Mouse (Mus musculus) stomach, embryonic 14.5 days (tissue): ENCODE results near the gene Ero1l. TPM values are rescaled to one million over a fixed set of nuclear protein-coding genes. Genes with fewer than 3 reads are reported as not detected.

Source experiments
- ATAC-seq: fragments of 200-750 bp; cut with Nextera tagmentation; 2 replicates; pipeline ENCODE4 v1.8.0; 2017; ENCODE audit warnings: low read depth, moderate TSS enrichment; ENCODE audit not compliant: insufficient number of reproducible peaks, insufficient read depth, low FRiP score
- H3K27ac ChIP-seq: fragments of 300-500 bp; sonication (generic); 2 replicates; pipeline ENCODE4 v1.5.1; 2014; ENCODE audit warnings: mild to moderate bottlenecking, low read length, moderate library complexity, mixed read lengths
- H3K27me3 ChIP-seq: fragments of 300-500 bp; sonication (generic); 2 replicates; pipeline ENCODE4 v1.6.1; 2014; ENCODE audit warnings: low read length, control low read depth, mixed read lengths; ENCODE audit not compliant: control insufficient read depth, insufficient read depth
- H3K36me3 ChIP-seq: fragments of 300-500 bp; sonication (generic); 2 replicates; pipeline ENCODE4 v1.6.1; 2014; ENCODE audit warnings: mild to moderate bottlenecking, control low read depth, low read length, moderate library complexity, mixed read lengths; ENCODE audit not compliant: control insufficient read depth, insufficient read depth
- H3K4me1 ChIP-seq: fragments of 300-500 bp; sonication (generic); 2 replicates; pipeline ENCODE4 v1.6.1; 2014; ENCODE audit warnings: low read length, control low read depth, mixed read lengths; ENCODE audit not compliant: control insufficient read depth, insufficient read depth
- H3K4me2 ChIP-seq: fragments of 300-500 bp; sonication (generic); replicated peaks from 2 replicates; pipeline ENCODE4 v1.6.1; 2014; ENCODE audit warnings: low read depth, low read length, control low read depth
- H3K4me3 ChIP-seq: fragments of 300-500 bp; sonication (generic); 2 replicates; pipeline ENCODE4 v1.5.1; 2014; ENCODE audit warnings: low read depth, low read length, control low read depth
- H3K9ac ChIP-seq: fragments of 300-500 bp; sonication (generic); replicated peaks from 2 replicates; pipeline ENCODE4 v1.6.1; 2014; ENCODE audit warnings: low read depth, mild to moderate bottlenecking, control low read depth, low read length, moderate library complexity, mixed read lengths
- H3K9me3 ChIP-seq: fragments of 300-500 bp; sonication (generic); 2 replicates; pipeline ENCODE4 v1.6.1; 2016; ENCODE audit warnings: low read depth, low read length, control low read depth; ENCODE audit not compliant: control insufficient read depth
- WGBS: fragments of 180-500 bp; shearing (Covaris S2); extraction: QIAGEN DNeasy Blood & Tissue Kit; methylation state at CpG from one replicate; pipeline ENCODE4 v1.1.7; 2014; 5-methylcytosine and 5-hydroxymethylcytosine counted together
- polyA plus RNA-seq: library from polyadenylated mRNA; unstranded; fragments of >200 nt; fragmentation: Nextera tagmentation; extraction: Ambion mirVana; gene quantifications from 2 replicates; pipeline ENCODE4 v1.2.1, GENCODE M21; 2014

Gene Ero1l
- 39.4 and 41.5 TPM in 2 replicates for polyA plus RNA-seq

DNA sequence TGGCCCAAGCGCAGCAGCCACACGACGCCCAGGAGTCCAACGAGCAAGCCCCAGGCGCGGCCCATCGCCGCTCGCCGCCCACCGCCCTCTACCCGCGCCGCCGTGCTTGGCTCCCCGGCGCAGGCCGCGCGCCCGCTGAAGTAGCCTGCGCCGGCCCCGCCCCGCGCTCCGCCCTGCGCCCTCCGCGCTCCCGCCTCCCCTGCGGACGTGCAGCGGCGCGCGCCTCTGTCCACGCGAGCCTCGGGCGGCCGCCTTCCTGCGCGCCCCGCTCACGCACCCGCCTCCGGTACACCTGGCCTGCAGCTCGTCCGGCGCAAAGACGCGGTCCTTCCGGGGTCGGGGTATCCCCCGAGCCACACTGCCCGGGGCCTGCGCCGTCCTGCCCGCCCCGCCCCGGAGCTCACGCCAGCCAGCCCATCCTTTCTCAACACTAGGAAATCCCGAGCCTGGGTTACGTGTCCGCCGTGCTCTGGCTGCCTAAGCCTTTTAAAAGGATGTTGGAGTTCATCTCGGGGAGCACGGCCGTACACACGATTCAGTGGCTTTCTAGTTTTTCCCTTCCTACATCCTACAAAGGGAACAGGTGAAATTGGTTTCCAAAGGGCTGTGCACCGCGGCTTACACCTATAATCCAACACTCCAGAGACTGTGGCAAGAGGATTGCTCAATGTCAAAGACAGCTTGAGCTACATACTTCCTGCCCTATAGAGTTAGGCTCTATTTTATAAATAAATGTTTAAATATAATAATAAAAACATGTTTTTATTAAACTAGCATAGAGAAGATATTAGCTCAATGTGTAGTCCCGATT, at the start of gene Ero1l:
Gene Ero1l (minus strand): TSS at position 346 of the 811 bp plus-strand sequence.
- Histone ChIP-seq H3K9me3 (no peaks in the 10 kb centered on the region), H3K36me3 (no peaks in the 10 kb centered on the region), H3K4me2 (peak within 1 kb of the TSS; percentile 72), H3K9ac (peak within 1 kb of the TSS; percentile 84), H3K4me3 (peak within 1 kb of the TSS; percentile 84), H3K27ac (peak within 1 kb of the TSS; percentile 90), H3K4me1 (peaks cover 3% of the 10 kb centered on the region; the same call in 1 of the 2 replicates), H3K27me3 (no peaks in the 10 kb centered on the region)
- WGBS = 2% methylated on average over 72 of the region's 74 CpGs
- peak; percentile 96 for ATAC-seq

DNA sequence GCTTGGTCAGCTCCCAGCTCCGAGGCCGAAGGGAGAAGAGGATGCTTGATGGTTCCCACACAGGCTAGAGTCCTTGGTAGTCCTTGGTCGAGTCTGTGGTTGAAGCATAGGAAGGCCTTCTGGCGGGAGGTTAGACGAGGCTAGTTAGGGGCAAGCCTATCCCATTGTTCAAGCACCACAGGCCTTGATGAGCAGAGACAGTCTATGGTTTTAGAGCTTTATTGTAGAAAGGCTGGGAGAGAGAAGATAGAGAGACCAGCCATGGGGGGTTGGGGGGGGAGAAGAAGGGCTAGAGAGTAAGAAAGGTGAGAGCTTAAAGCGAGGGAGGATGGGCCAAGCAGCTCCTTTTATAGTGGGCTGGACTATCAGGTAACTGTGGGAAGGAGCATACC, 46.6 kb upstream of the Ero1l start:
- Histone ChIP-seq H3K27me3 (no peaks in the 10 kb centered on the region), H3K9me3 (no peaks in the 10 kb centered on the region), H3K4me3 (no peak overlapping the region), H3K27ac (no peak overlapping the region), H3K9ac (no peak overlapping the region), H3K4me2 (no peak overlapping the region), H3K4me1 (no peaks in the 10 kb centered on the region), H3K36me3 (peaks cover 24% of the 10 kb centered on the region)
- 93% methylated on average over 6 of the region's 6 CpGs for WGBS
- no peak for ATAC-seq

GRCm38 (mm10) chr14:45364211-45365195, 45.9 kb upstream of the Ero1l start:
- Histone ChIP-seq H3K9ac (no peak overlapping the region), H3K9me3 (no peaks in the 10 kb centered on the region), H3K27ac (no peak overlapping the region), H3K4me2 (no peak overlapping the region), H3K4me1 (no peaks in the 10 kb centered on the region), H3K4me3 (no peak overlapping the region), H3K36me3 (peaks cover 18% of the 10 kb centered on the region), H3K27me3 (no peaks in the 10 kb centered on the region)
- WGBS = 88% methylated on average over 16 of the region's 16 CpGs
- ATAC-seq = no peak

GRCm38 (mm10) chr14:45350931-45351859, 32.6 kb upstream of the Ero1l start, which contains the start of gene Styx:
Gene Styx, plus strand, starts transcription at chr14:45351093.
- Histone ChIP-seq H3K9ac (peak within 1 kb of the TSS; percentile 71), H3K4me3 (peak within 1 kb of the TSS; percentile 76), H3K4me1 (peaks cover 10% of the 10 kb centered on the region), H3K27me3 (no peaks in the 10 kb centered on the region), H3K27ac (peak within 1 kb of the TSS; percentile 72; the same call in 1 of the 2 replicates), H3K36me3 (peaks cover 18% of the 10 kb centered on the region), H3K4me2 (peak within 1 kb of the TSS; percentile 51), H3K9me3 (no peaks in the 10 kb centered on the region)
- peak; percentile 99 for ATAC-seq
- 0% methylated on average over 64 of the region's 93 CpGs for WGBS

DNA sequence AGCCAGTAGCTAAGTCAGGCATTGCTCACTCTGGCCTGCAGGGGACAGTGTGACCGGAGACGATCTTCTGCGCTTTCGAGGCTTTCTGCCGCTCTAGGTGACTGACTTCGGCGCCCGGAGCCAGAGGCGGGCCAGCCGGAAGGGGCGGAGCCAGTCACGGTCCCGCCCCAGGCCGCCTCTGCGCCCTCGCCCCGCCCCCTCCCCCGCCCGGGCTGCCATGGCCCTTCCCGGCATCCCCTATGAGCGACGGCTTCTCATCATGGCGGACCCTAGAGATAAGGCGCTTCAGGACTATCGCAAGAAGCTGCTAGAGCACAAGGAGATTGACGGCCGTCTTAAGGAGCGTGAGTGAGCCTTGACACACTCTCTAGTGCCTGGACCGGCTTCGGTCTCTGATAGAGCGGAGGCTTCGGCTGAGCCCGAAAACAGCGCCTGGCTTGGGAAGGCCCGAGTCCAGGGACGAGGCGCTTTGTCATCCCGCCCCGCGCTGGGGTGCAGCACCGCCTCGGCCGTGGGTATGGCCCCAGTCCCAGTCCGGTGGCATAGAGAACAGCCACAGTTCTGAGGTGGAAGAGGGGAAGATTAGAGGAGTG, 11.1 kb upstream of the Ero1l start, which contains the start of gene Psmc6:
Gene Psmc6 (plus strand): TSS at position 200 of the 593 bp plus-strand sequence.
- Histone ChIP-seq H3K9ac (peak within 1 kb of the TSS; percentile 88), H3K4me1 (0 out of 2 replicates have a peak, but pooled peaks cover 3% of the 10 kb centered on the region), H3K36me3 (peaks cover 16% of the 10 kb centered on the region; the same call in 1 of the 2 replicates), H3K27ac (peak within 1 kb of the TSS; percentile 78; the same call in 1 of the 2 replicates), H3K4me3 (peak within 1 kb of the TSS; percentile 93), H3K9me3 (no peaks in the 10 kb centered on the region), H3K4me2 (peak within 1 kb of the TSS; percentile 61), H3K27me3 (no peaks in the 10 kb centered on the region)
- WGBS = under 1% methylated on average over 44 of the region's 44 CpGs
- peak; percentile 97 for ATAC-seq

DNA sequence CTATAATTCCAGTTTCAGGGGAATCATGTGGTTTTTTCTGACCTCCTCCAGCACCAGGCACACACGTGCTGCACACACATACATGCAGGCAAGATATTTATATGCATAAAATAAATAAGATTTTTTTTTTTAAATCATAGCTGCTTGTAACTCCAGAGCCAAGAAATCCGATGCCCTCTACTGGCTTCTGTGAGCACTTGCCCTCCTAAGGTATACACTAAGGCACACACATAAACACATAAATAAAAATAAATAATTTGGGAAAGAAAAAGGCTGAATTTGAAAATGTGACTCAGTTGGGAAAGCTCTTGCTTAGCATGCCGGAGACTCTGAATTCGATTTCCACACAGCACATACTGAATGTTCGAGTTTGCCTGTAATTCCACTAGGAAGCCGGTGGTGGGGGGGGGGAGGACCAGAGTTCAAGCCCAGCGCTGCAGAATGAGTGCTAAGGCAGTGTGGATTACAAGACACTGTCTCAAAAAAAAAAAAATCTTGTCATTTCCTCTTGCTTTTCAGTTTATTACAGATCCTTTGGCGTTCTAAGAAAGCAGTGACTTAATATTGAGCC, 10.5 kb upstream of the Ero1l start:
- Histone ChIP-seq H3K9me3 (no peaks in the 10 kb centered on the region), H3K4me2 (peak overlapping the region; percentile 45), H3K27me3 (no peaks in the 10 kb centered on the region), H3K9ac (0 out of 2 replicates have a peak overlapping the region, but pooled peaks have one; percentile 88), H3K36me3 (peaks cover 15% of the 10 kb centered on the region; the same call in 1 of the 2 replicates), H3K4me3 (peak overlapping the region; percentile 93), H3K4me1 (0 out of 2 replicates have a peak, but pooled peaks cover 3% of the 10 kb centered on the region), H3K27ac (no peak overlapping the region)
- ATAC-seq = no peak
- 13% methylated on average over 8 of the region's 8 CpGs for WGBS

GRCm38 (mm10) chr14:45328072-45328713, 9.6 kb upstream of the Ero1l start:
- H3K27ac ChIP-seq = no peak overlapping the region
- no peak for ATAC-seq
- peaks cover 9% of the 10 kb centered on the region; the same call in 1 of the 2 replicates for H3K36me3 ChIP-seq
- 88% methylated on average over 4 of the region's 4 CpGs for WGBS
- no peaks in the 10 kb centered on the region for H3K27me3 ChIP-seq
- no peak overlapping the region for H3K9ac ChIP-seq
- H3K4me3 ChIP-seq = no peak overlapping the region
- H3K4me2 ChIP-seq = no peak overlapping the region
- H3K4me1 ChIP-seq = 0 out of 2 replicates have a peak, but pooled peaks cover 3% of the 10 kb centered on the region
- no peaks in the 10 kb centered on the region for H3K9me3 ChIP-seq
